ENCODE assay signal across 16 mouse cellular contexts in the genomic region with DNA sequence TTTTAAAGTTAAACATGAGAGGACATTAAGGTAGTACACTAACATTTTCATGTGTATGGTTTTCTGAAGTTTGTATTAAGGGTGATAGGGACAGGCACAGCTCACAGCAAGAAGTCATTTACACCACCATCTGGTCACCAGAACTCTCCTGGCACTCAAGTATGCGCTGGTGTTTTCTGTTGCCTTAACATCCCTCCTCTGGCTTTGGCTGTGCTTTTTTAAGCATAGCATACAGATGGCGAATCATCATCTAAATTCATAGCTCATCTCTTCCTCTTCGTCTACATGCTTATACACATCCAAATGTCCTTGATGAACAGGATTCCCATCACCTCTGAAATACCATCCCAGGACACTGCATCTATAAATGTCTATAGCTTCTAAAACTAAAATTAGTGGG.
DNase-seq lines count a peak whose midpoint lies in the region; ATAC-seq lines count a peak whose summit lies in the region.
"Had no signal": no experiment of that assay in that cellular context is flagged by ENCODE, and none has a peak within 500 bp of the region (broad histone marks: within the 10 kb centered on the region; RNA-seq: fewer than 3 reads in every experiment).

No protein-coding gene starts in this region.

- DNase-seq in frontal cortex, postnatal 25 days (ENCODE audit: low spot score in 2 of 2), result no peak
- peak; percentile 86 for DNase-seq in brain, adult 2 months (ENCODE audit: low read depth, low spot score)
- peak; percentile 71 for DNase-seq in layer of hippocampus, adult 9-11 months
- DNase-seq in left cerebral cortex, postnatal 36 days (ENCODE audit: low spot score in 2 of 2), result peak; percentile 39 to 53
- DNase-seq in thymus, adult 18-20 months, result no peak
- no peak for DNase-seq in gastrocnemius, postnatal 10 days
- DNase-seq in adrenal gland, adult 8-10 months, result no peak
- DNase-seq: adrenal gland, postnatal 36 days; cerebellum, adult 18-20 months; cerebellum, postnatal 36 days; forebrain, postnatal 0 days; gastrocnemius, postnatal 25 days; kidney, adult 11 months; lung, postnatal 4 days had no signal

- intact Hi-C loops in left cerebral cortex, postnatal 36 days (cut with DNase I), result no loop called here

- peak; percentile 95 for ATAC-seq in frontal cortex, adult (ENCODE audit: low TSS enrichment)
- ATAC-seq: forebrain, postnatal 0 days; hindbrain, embryonic 16.5 days had no signal

Comparison
In these comparisons a context has a peak if more than half of its experiments do, and no peak if none do; other contexts are left out.
1. DNase-seq: peak in brain, adult 2 months (single experiment), layer of hippocampus, adult 9-11 months (single experiment) and left cerebral cortex, postnatal 36 days (2 of 2); none in frontal cortex, postnatal 25 days (0 of 2), thymus, adult 18-20 months (0 of 2), gastrocnemius, postnatal 10 days (single experiment) and adrenal gland, adult 8-10 months (single experiment).